In the genomic region with DNA sequence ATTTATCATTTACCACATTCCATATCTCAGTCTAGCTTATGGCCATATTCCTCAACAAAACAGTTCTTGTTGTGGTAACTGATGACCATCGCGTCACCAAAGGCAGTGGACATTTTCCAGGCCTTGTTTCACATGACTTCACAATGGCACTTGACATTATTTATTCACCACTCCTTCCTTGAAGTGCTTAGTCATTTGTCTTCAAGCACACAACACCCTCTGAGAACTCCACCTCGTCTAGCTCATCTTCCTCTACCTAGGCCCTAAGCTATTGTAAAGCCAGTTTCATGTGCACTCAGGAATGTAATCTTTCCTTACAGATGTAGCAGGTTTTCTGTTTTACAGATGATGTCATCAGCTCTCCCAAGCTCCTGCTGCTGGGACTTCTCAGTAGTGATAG, we compare ENCODE assay signal across 20 mouse cellular contexts. TPM values are rescaled to one million over a fixed set of nuclear protein-coding genes. Genes with fewer than 3 reads are reported as not detected.
A peak's percentile ranks its signal among the peaks of the same experiment; 100 is the strongest.
DNase-seq lines count a peak whose midpoint lies in the region; ATAC-seq and TF ChIP-seq lines count a peak whose summit lies in the region.
"Had no signal": no experiment of that assay in that cellular context is flagged by ENCODE, and none has a peak within 500 bp of the region (broad histone marks: within the 10 kb centered on the region; RNA-seq: fewer than 3 reads in every experiment).

No protein-coding gene starts in this region.

- H3K4me2 ChIP-seq in lung, postnatal 0 days (replicated peaks; ENCODE audit: low read depth, low read length) = no peak overlapping the region
- H3K4me2 ChIP-seq in kidney, embryonic 14.5 days (replicated peaks; ENCODE audit: low read depth, low read length) = no peak overlapping the region
- H3K4me2 ChIP-seq: embryonic facial prominence, embryonic 12.5 days; forebrain, embryonic 13.5 days; forebrain, embryonic 15.5 days had no signal

- TF ChIP-seq CTCF in lung, postnatal 0 days (IDR thresholded peaks at IDR 0.05) = no peak
- no peak for TF ChIP-seq CTCF in lung, adult 2 months (IDR thresholded peaks at IDR 0.05; ENCODE audit: insufficient read depth, low read length)
- no peak for TF ChIP-seq CTCF in Patski (IDR thresholded peaks at IDR 0.05)

- no peak for TF ChIP-seq POLR2A in lung, adult 2 months (IDR thresholded peaks at IDR 0.05; ENCODE audit: borderline replicate concordance, extremely low read depth, low read depth, low read length)

- H3K9ac ChIP-seq in lung, postnatal 0 days (replicated peaks; ENCODE audit: low read depth) = no peak overlapping the region
- no peak overlapping the region for H3K9ac ChIP-seq in kidney, embryonic 14.5 days (ENCODE audit: low read depth, low read length)
- H3K9ac ChIP-seq: embryonic facial prominence, embryonic 12.5 days; forebrain, embryonic 13.5 days; forebrain, embryonic 15.5 days; forebrain, postnatal 0 days had no signal

- 0 out of 2 replicates have a peak, but pooled peaks have one; percentile 26 for ATAC-seq in lung, postnatal 0 days
- ATAC-seq in Patski = peak; percentile 46
- no peak for ATAC-seq in kidney, embryonic 14.5 days (ENCODE audit: low FRiP score, low TSS enrichment)
- ATAC-seq: forebrain, embryonic 13.5 days; forebrain, embryonic 15.5 days; forebrain, postnatal 0 days had no signal

- no peaks in the 10 kb centered on the region for H3K9me3 ChIP-seq in lung, postnatal 0 days (ENCODE audit: low read length)
- no peaks in the 10 kb centered on the region for H3K9me3 ChIP-seq in kidney, embryonic 14.5 days (ENCODE audit: control insufficient read depth, low read length)
- H3K9me3 ChIP-seq: embryonic facial prominence, embryonic 10.5 days; embryonic facial prominence, embryonic 12.5 days; forebrain, embryonic 13.5 days; forebrain, embryonic 15.5 days had no signal

- DNase-seq in lung, postnatal 0 days (ENCODE audit: low spot score) = peak; percentile 51
- DNase-seq in lung, adult 2 months = no peak
- DNase-seq in lung, postnatal 36 days = peak; percentile 40
- DNase-seq in lung, postnatal 14 days = no peak
- no peak for DNase-seq in Patski (ENCODE audit: low read depth, low spot score)
- DNase-seq in cerebellum, adult 11-12 months = no peak
- DNase-seq: adrenal gland, adult 2 months; adrenal gland, postnatal 10 days; adrenal gland, postnatal 25 days; cerebellum, adult 11 months; cerebellum, adult 2 months; cerebellum, adult 9-10 months; cerebellum, postnatal 10 days; cerebellum, postnatal 25 days; forebrain, postnatal 0 days had no signal

- 70% methylated on average over 3 of the region's 3 CpGs for WGBS in lung, postnatal 0 days
- 58% methylated on average over 3 of the region's 3 CpGs for whole genome bisulfite sequencing in lung, adult 2 months
- 82% methylated on average over 3 of the region's 3 CpGs for WGBS in kidney, embryonic 14.5 days

- no peak overlapping the region for H3K27ac ChIP-seq in lung, postnatal 0 days (ENCODE audit: low read length)
- no peak overlapping the region for H3K27ac ChIP-seq in kidney, embryonic 14.5 days (ENCODE audit: low read depth, low read length)
- H3K27ac ChIP-seq: embryonic facial prominence, embryonic 10.5 days; embryonic facial prominence, embryonic 12.5 days; forebrain, embryonic 13.5 days; forebrain, embryonic 15.5 days had no signal

- in situ Hi-C loops in Patski (cut with MboI; ENCODE audit: low pct_unique_long_range_greater_than_20kb) = no loop called here

- TF ChIP-seq EP300 in lung, postnatal 0 days (IDR thresholded peaks at IDR 0.05) = no peak

- CTCF ChIA-PET in Patski (lab: Charles Lee) = interaction anchor here (0.7 to 1.2 kb wide), 8 partner anchors 13 to 76 kb away, joined by 3 to 4 read pairs (median 3); no protein-coding TSS in a partner anchor

- H3K27me3 ChIP-seq in lung, postnatal 0 days (replicated peaks; ENCODE audit: insufficient read depth, low read length) = no peaks in the 10 kb centered on the region
- no peaks in the 10 kb centered on the region for H3K27me3 ChIP-seq in Patski
- no peaks in the 10 kb centered on the region for H3K27me3 ChIP-seq in kidney, embryonic 14.5 days (ENCODE audit: control insufficient read depth, insufficient read depth, low read length)
- H3K27me3 ChIP-seq: embryonic facial prominence, embryonic 12.5 days; forebrain, embryonic 13.5 days; forebrain, embryonic 15.5 days had no signal

- H3K36me3 ChIP-seq in lung, postnatal 0 days (ENCODE audit: insufficient read depth, low read length) = no peaks in the 10 kb centered on the region
- H3K36me3 ChIP-seq in kidney, embryonic 14.5 days (ENCODE audit: control insufficient read depth, insufficient read depth, low read length) = no peaks in the 10 kb centered on the region
- H3K36me3 ChIP-seq: embryonic facial prominence, embryonic 10.5 days; embryonic facial prominence, embryonic 12.5 days; forebrain, embryonic 15.5 days had no signal

- no peak overlapping the region for H3K4me3 ChIP-seq in lung, postnatal 0 days (ENCODE audit: low read depth, low read length)
- no peak overlapping the region for H3K4me3 ChIP-seq in lung, adult 2 months (replicated peaks; ENCODE audit: extremely low read depth, low read depth, low read length)
- H3K4me3 ChIP-seq in kidney, embryonic 14.5 days (ENCODE audit: low read length) = no peak overlapping the region
- H3K4me3 ChIP-seq: embryonic facial prominence, embryonic 10.5 days; embryonic facial prominence, embryonic 12.5 days; forebrain, embryonic 13.5 days; forebrain, embryonic 15.5 days had no signal

- no peaks in the 10 kb centered on the region for H3K4me1 ChIP-seq in lung, postnatal 0 days (ENCODE audit: insufficient read depth, low read depth, low read length)
- H3K4me1 ChIP-seq in lung, adult 2 months (ENCODE audit: control insufficient read depth, insufficient read depth, low read length) = peaks cover 2% of the 10 kb centered on the region; the same call in 1 of the 2 replicates
- H3K4me1 ChIP-seq in kidney, embryonic 14.5 days (ENCODE audit: control insufficient read depth, insufficient read depth, low read length) = no peaks in the 10 kb centered on the region
- H3K4me1 ChIP-seq: embryonic facial prominence, embryonic 12.5 days had no signal

- POLR2A ChIA-PET in Patski (lab: Charles Lee) = interaction anchor here (0.6 kb wide), 1 partner anchor 10 kb away, joined by 3 read pairs; no protein-coding TSS in a partner anchor

RNA-seq across cellular contexts. Expression of a gene that starts 5.8 kb away (rescaled TPM):
- polyA plus RNA-seq in lung, postnatal 0 days (2015; fragmentation: Nextera tagmentation; extraction: Ambion mirVana) = 17.1 and 19.6 TPM in 2 replicates
- 7.9 and 8.2 TPM in 2 replicates for polyA plus RNA-seq in lung, adult 2 months (2012; rRNA removed)
- polyA plus RNA-seq in Patski (2021) = 32.6 TPM
- polyA plus RNA-seq in kidney, embryonic 14.5 days (2014; fragmentation: Nextera tagmentation; extraction: Ambion mirVana) = 40.5 and 49.4 TPM in 2 replicates

Comparison
In these comparisons a context has a peak if more than half of its experiments do, and no peak if none do; other contexts are left out.
1. DNase-seq: peak in lung, postnatal 0 days (single experiment) and lung, postnatal 36 days (single experiment); none in lung, adult 2 months (single experiment), lung, postnatal 14 days (single experiment), Patski (single experiment) and cerebellum, adult 11-12 months (single experiment).